Mouse (Mus musculus) kidney, adult 18-20 months (tissue): ENCODE data around the gene Gm11037.
"Not testable (repeated sequence)": the region's sequence is repeated elsewhere in the genome, so short reads cannot be mapped to it uniquely, and the experiment has no call there.

Source experiments
- DNase-seq: peaks from one replicate; pipeline ENCODE4 v3.0.0; 2021

Gm11037 gene

GRCm38 (mm10) chr2:131132930-131133547, at the start of gene Gm11037:
Gene Gm11037 (plus strand): TSS chr2:131133497.
- peak; percentile 1 for DNase-seq

- DNase-seq: no peak
Measured at GRCm38 (mm10) chr2:131084206-131084605, 49.1 kb upstream of the Gm11037 start.

GRCm38 (mm10) chr2:131086667-131087390, 46.5 kb upstream of the Gm11037 start, which contains the start of gene Siglec1:
Gene Siglec1 (minus strand): TSS chr2:131086765.
- DNase-seq: no peak

- no peak for DNase-seq
Measured at GRCm38 (mm10) chr2:131088581-131088980, 44.7 kb upstream of the Gm11037 start.

GRCm38 (mm10) chr2:131089634-131090033, 43.7 kb upstream of the Gm11037 start:
- no peak for DNase-seq

GRCm38 (mm10) chr2:131090852-131091251, 42.4 kb upstream of the Gm11037 start:
- no peak for DNase-seq

GRCm38 (mm10) chr2:131093577-131093976, 39.7 kb upstream of the Gm11037 start:
- no peak for DNase-seq

- DNase-seq: peak; percentile 83
Measured at GRCm38 (mm10) chr2:131094823-131095222, 38.5 kb upstream of the Gm11037 start.

GRCm38 (mm10) chr2:131096101-131096795, 37.0 kb upstream of the Gm11037 start:
- DNase-seq: peak; percentile 48

GRCm38 (mm10) chr2:131097087-131097486, 36.2 kb upstream of the Gm11037 start:
- no peak for DNase-seq

- DNase-seq: no peak
Measured at GRCm38 (mm10) chr2:131101530-131101929, 31.8 kb upstream of the Gm11037 start.

- no peak for DNase-seq
Measured at GRCm38 (mm10) chr2:131104021-131104420, 29.3 kb upstream of the Gm11037 start.

GRCm38 (mm10) chr2:131105061-131105460, 28.2 kb upstream of the Gm11037 start:
- not testable (repeated sequence) for DNase-seq

- DNase-seq: no peak
Measured at GRCm38 (mm10) chr2:131105989-131106388, 27.3 kb upstream of the Gm11037 start.

GRCm38 (mm10) chr2:131118968-131119574, 14.2 kb upstream of the Gm11037 start:
- DNase-seq: no peak

- no peak for DNase-seq
Measured at GRCm38 (mm10) chr2:131124166-131124565, 9.1 kb upstream of the Gm11037 start.

- no peak for DNase-seq
Measured at GRCm38 (mm10) chr2:131125157-131125963, 7.9 kb upstream of the Gm11037 start.

- no peak for DNase-seq
Measured at GRCm38 (mm10) chr2:131125964-131126815, 7.1 kb upstream of the Gm11037 start.

- DNase-seq: peak; percentile 61
Measured at GRCm38 (mm10) chr2:131127161-131127730, 6.1 kb upstream of the Gm11037 start, which contains the start of gene Hspa12b. Gene Hspa12b (plus strand): TSS chr2:131127280.

- no peak for DNase-seq
Measured at GRCm38 (mm10) chr2:131128211-131128610, 5.1 kb upstream of the Gm11037 start.

- DNase-seq: no peak
Measured at GRCm38 (mm10) chr2:131128636-131129157, 4.6 kb upstream of the Gm11037 start.
